Mouse (Mus musculus) right cerebral cortex, postnatal 10 days (tissue): ENCODE data around the gene Gsto2.
A peak's percentile ranks its signal among the peaks of the same experiment; 100 is the strongest.

Experiments
- DNase-seq, 2 experiments: peaks; one replicate each; pipeline ENCODE4 v3.0.0; 2021; ENCODE audit warnings: low spot score in 2 of 2

Gsto2 gene

DNA sequence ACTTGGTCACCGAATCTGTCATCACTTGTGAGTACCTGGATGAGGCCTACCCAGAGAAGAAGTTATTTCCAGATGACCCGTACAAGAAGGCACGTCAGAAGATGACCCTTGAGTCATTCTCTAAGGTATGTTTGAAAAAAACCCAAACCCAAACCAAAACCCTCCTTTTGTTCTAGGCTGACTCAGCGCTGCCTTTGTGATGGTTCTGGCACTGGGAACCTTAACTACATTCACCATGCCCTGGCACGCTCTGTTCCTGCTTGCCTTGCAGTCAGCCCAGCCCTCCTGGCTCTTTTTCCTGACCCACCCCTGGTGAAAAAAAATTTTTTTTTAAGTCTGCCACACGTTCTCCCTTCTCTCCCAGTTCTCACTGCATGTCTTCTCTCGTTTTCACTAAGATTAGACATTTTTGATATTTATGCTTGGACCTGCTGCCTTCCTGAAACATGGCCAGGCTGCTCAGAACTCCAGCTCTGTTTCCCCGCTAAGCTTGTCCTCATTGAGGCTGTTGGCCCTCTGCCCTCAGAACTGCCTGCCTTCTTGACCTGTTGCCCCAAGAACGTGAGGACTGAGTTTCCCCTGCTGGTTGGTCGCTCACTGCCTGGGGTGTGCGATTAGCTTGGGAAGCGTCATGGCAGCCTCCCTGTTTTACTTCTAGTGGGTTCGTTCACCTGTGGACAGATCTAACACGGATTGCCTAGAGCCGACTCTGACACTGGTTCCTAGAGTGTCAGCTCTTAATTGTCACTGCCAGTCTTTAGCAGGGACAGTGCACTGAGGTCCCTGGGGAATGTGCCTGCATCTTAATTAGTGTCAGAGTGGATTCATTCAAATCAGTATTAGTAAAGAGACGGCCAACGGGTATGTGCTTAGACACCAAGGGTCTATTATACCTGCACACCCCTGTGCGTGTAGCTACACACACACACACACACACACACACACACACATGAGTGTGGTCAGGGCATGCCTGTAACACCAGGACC lies 7.1 kb upstream of the Gsto2 start:
- DNase-seq, result no peak

DNA sequence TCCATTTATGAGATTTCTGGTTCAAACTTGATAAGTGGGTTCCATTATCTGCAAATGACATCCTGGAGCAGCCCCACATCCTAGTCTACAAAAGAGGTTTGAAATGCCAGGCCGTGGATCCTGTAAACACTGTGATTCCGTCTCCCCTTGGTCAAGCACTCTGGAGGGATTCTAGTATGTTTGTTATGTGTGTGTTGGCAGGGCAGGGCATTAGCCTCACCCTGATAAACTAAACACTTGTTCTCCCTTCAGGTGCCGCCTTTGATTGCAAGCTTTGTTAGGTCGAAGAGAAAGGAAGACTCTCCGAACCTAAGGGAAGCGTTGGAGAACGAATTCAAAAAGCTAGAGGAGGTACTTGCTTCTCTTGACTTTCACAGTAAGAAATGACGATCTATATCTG lies 6.2 kb upstream of the Gsto2 start:
- no peak for DNase-seq

DNA sequence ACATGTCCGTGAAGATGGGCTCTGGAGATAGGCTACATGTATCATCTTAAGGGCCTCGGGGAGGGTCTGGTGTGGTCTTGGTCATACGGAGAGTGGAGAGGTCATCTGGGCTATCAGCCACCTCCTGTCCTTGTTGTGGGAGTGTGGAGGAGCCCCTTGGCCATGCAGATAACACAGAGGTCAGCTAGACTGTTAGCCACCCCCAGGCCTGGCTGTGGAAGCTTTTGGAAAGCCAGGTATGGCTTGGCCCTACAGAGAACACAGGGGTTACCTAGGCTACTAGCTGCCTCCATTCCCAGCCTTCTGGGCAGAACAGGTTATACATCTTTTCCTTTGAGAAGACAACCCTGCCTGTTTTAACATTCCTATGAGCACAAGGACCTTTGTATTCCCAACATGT lies 2.8 kb upstream of the Gsto2 start:
- DNase-seq, result no peak

DNA sequence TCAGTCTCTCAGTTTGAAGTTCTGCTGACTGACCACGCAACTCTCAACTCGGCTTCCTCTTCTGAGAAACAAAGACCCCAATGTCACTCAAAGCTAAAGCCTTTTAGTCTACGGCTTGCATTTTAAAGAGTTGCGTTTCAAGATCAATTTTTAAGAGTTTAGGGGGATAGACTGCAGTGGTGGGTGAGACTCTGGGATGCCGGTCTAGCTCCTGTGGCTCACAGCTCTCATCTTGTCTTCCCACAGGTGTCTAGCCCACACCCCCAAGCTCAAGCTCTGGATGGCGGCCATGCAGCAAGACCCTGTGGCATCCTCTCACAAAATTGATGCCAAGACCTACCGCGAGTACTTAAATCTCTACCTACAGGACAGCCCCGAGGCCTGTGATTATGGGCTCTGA lies 1.3 kb upstream of the Gsto2 start:
- no peak for DNase-seq

- DNase-seq, result no peak
Measured at GRCm38 (mm10) chr19:47864721-47865120, 613 bp upstream of the Gsto2 start.

GRCm38 (mm10) chr19:47867628-47868175 lies 2.4 kb downstream of the Gsto2 start:
- no peak for DNase-seq

DNA sequence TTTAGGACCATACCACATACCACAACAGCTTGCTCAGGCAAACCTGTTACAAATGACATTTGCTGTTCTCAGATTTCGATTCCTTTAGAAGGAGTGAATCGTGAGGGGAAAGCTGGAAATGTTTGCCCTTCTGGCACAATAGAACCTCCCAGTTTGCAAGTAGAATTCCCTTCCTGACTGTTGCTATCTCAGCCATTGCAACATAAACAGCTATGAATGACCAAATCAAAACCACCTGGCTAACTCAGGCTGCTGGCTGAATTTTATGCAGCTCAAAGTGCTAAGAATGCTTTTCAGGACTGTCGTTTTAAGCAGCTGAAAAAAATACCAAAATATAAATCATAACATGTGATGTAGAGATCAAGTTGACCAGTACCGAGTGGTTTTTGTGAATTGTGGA lies 3.6 kb downstream of the Gsto2 start:
- DNase-seq, result no peak

GRCm38 (mm10) chr19:47869516-47869915 lies 4.2 kb downstream of the Gsto2 start:
- no peak for DNase-seq

- DNase-seq, result no peak
Measured at GRCm38 (mm10) chr19:47870102-47870666, 4.8 kb downstream of the Gsto2 start.

GRCm38 (mm10) chr19:47871515-47871914 lies 6.2 kb downstream of the Gsto2 start:
- DNase-seq, result no peak

DNA sequence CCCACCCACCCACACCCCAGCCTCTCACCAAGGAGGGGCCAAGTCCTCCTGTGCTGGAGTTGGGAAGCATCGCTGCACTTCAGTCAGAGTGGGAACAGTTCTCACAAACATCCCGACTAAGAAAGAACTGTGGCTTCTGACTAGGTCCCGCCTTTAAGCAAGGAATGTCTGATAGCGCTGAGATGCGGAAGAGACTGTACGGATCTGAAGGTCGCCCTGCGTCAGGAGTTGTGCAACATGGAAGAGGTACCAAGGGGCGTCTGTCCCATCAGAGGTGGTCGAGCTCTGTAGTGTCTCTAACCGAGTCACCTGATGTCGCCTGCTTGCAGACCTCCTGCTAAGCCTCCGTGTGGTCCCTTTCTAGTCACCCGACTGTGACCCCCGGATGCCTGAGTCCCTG lies 10.9 kb downstream of the Gsto2 start:
- DNase-seq, result no peak

DNA sequence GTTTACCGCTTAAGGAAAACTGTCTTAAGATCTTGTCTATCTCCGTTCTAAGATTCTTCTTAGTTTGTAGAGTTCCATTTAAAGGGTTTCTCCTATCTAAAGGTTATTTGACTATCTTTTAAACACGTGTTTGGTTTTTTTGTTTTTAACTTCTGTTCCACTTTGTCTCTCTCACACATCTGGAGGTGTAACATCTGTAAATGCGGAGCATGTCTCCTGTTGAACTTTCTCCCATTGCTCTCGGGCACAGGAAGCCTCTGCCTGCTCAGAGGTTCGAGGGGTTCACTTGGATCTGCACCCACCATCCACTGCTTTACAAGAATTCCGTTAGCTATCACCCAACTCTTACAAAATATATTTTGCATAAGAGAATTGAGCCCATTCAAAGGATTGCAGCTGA lies 16.2 kb downstream of the Gsto2 start:
- no peak for DNase-seq

DNA sequence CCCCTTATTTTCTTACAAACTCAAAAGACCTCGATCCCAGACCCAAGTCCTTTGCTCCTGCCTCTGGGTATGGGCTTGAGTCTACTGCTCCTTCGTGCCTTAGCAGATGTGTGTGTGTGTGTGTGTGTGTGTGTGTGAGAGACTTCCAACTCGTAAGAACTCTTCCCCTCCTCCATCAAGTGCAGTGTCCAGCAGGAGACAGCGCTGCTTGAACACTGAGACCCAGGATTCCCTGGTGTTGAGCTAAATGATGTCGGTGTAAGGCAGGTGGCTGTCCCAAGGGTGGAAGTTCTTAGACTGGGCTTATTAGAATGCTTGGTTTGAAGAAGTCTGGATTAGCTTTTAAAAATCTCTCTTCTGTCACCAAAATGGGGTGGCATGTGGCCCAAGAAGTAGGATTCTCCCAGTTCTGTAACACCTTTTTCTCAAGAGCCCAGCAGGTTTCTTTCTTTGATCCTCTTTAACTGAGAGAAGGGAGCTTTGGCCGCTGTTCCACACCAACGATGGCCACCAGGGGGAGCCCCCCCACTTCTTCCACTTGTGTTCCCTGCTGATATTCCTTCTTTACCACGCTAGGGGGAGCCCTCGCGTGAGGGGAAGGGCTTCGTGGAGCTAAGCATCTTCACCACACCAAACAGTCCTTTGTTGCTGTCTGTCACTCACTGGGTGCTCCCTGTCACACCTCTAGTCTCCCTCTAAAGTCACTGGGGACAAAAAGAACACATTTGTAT lies 17.0 kb downstream of the Gsto2 start:
- peak; percentile 71 to 81 for DNase-seq

DNA sequence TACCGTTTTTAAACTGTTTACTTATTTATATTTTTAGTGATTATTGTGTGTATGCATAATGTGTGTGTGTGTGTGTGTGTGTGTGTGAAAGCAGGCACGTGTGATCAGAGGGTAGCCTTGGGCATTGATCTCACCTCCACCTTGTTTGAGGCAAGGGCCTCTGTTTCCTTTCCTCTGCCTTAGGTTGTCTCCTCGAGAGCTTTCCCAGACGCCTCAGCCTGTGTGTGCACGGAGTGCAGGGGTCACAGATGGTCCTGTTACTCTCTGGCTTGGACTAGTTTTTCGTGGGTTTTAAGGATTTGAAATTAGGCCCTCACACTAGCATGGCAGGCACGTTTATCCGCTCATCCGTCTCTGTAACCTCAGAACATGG lies 17.5 kb downstream of the Gsto2 start:
- DNase-seq, result no peak

- no peak for DNase-seq
Measured at GRCm38 (mm10) chr19:47884296-47885085, 19.2 kb downstream of the Gsto2 start.

DNA sequence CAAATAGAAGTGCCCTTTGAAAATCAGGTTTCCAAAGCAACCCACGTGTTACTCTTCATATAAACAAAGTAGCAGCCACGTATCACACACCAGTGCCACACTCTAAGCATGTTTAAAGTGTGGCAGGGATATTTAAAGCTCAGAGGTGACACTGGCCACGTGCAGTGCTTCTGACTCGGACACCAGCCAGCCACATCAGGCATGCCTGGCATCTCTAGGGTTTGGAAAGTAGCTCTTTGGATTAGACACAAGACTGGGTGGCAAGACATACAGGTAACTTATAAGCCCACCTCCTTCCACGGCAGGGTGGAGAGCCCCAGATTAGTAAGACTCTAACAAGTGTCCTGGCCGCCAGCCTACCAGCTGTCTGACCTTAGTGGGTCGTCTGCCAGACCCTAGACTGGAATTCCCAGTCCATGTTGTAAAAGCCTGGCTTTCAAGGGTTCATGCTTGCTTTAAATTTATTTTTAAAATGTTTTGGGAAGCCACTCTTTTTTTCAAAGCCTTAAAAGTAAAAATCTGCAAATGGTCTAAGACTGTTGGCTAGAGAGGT lies 19.9 kb downstream of the Gsto2 start:
- no peak for DNase-seq

- no peak for DNase-seq
Measured at GRCm38 (mm10) chr19:47885886-47886285, 20.6 kb downstream of the Gsto2 start.

GRCm38 (mm10) chr19:47886617-47887016 lies 21.3 kb downstream of the Gsto2 start:
- DNase-seq, result no peak

- peak; percentile 35 to 58 for DNase-seq
Measured at GRCm38 (mm10) chr19:47887417-47887816, 22.1 kb downstream of the Gsto2 start.

DNA sequence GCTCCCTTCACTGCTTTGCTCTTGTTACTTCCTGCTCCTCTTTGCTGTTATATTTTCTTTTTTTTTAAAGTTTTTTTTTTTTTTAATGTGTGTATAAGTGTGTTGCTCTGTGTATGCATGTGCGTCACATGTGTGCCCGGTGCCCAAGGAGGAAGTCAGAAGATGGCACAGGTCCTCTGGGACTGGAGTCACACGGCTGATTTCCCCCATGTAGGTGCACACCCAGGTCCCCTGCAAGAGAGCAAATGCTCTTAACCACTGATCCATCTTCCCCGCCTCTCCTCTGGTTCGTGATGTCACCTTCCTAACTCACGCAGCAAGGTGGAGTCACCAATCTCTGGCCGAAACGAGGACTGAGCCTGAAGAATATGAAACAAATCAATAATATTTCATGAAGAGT lies 22.7 kb downstream of the Gsto2 start:
- no peak for DNase-seq

DNA sequence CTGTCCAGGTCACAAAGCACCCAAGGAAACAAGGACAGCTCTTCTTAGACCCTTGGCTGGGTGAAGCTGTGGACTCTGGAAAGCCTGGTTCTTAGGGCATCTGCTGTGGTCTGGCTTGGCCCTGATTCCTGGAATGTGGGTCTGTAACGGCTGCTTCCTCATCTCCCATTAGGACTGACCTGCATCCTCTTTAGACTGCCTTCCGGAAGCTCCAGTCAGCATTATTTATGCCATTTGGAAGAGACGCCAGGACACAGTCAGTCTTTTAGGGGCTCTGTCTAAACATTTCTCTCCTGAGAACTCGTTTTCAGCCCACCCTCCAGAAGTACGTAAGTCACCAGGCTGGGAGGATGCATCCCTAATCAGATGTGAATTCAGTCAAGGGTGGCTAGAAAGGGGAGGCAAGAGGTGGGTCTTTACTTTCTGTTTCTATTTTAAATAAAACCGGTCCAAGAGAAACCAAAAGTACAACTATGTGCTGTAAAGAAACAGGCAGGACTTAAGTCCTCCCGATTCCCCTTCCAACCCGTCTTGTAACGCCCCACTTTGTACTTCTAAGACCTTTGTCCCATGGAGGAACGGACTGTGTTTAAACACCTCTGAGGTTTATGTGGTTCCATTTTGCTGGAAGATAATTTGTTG lies 25.3 kb downstream of the Gsto2 start:
- DNase-seq, result no peak
